Comparison of ENCODE assay signal across 24 mouse cellular contexts in genomic region chr7:70589713-70590112, GRCm38 (mm10).
DNase-seq lines count a peak whose midpoint lies in the region; ATAC-seq and TF ChIP-seq lines count a peak whose summit lies in the region.
"Had no signal": no experiment of that assay in that cellular context is flagged by ENCODE, and none has a peak within 500 bp of the region (broad histone marks: within the 10 kb centered on the region; RNA-seq: fewer than 3 reads in every experiment).

No protein-coding gene starts in this region.

- H3K4me2 ChIP-seq in forebrain, postnatal 0 days (ENCODE audit: low read depth) = no peak overlapping the region
- no peak overlapping the region for H3K4me2 ChIP-seq in kidney, embryonic 16.5 days (replicated peaks; ENCODE audit: low read depth, low read length)
- no peak overlapping the region for H3K4me2 ChIP-seq in lung, embryonic 16.5 days (ENCODE audit: low read depth, low read length)
- H3K4me2 ChIP-seq in midbrain, embryonic 14.5 days (ENCODE audit: low read length) = no peak overlapping the region
- no peak overlapping the region for H3K4me2 ChIP-seq in midbrain, embryonic 13.5 days (replicated peaks)
- H3K4me2 ChIP-seq: embryonic facial prominence, embryonic 13.5 days; forebrain, embryonic 13.5 days; hindbrain, embryonic 12.5 days had no signal

- H3K27ac ChIP-seq in forebrain, embryonic 10.5 days = peak overlapping the region; percentile 54; the same call in 1 of the 2 replicates
- H3K27ac ChIP-seq in forebrain, postnatal 0 days (ENCODE audit: low read depth, low read length) = no peak overlapping the region
- H3K27ac ChIP-seq in kidney, embryonic 16.5 days (ENCODE audit: low read length) = peak overlapping the region; percentile 39
- peak overlapping the region; percentile 48; the same call in 1 of the 2 replicates for H3K27ac ChIP-seq in lung, embryonic 16.5 days (ENCODE audit: low read length)
- no peak overlapping the region for H3K27ac ChIP-seq in midbrain, embryonic 14.5 days (replicated peaks; ENCODE audit: low read depth, low read length)
- H3K27ac ChIP-seq in midbrain, embryonic 13.5 days = no peak overlapping the region
- H3K27ac ChIP-seq: embryonic facial prominence, embryonic 13.5 days; forebrain, embryonic 13.5 days; heart, embryonic 10.5 days; hindbrain, embryonic 12.5 days had no signal

- no peak overlapping the region for H3K4me3 ChIP-seq in forebrain, embryonic 10.5 days
- no peak overlapping the region for H3K4me3 ChIP-seq in forebrain, postnatal 0 days (ENCODE audit: low read depth, low read length)
- H3K4me3 ChIP-seq in kidney, embryonic 16.5 days (ENCODE audit: low read length) = no peak overlapping the region
- H3K4me3 ChIP-seq in lung, embryonic 16.5 days (ENCODE audit: low read length) = no peak overlapping the region
- no peak overlapping the region for H3K4me3 ChIP-seq in midbrain, embryonic 14.5 days (replicated peaks; ENCODE audit: low read depth, low read length)
- H3K4me3 ChIP-seq in midbrain, embryonic 13.5 days (replicated peaks) = no peak overlapping the region
- H3K4me3 ChIP-seq: embryonic facial prominence, embryonic 13.5 days; forebrain, embryonic 13.5 days; heart, embryonic 10.5 days; hindbrain, embryonic 12.5 days had no signal

- peaks cover 42% of the 10 kb centered on the region for H3K4me1 ChIP-seq in forebrain, embryonic 10.5 days
- no peaks in the 10 kb centered on the region for H3K4me1 ChIP-seq in forebrain, postnatal 0 days (ENCODE audit: insufficient read depth)
- peaks cover 11% of the 10 kb centered on the region; the same call in 1 of the 2 replicates for H3K4me1 ChIP-seq in kidney, embryonic 16.5 days (ENCODE audit: insufficient read depth, low read length)
- H3K4me1 ChIP-seq in lung, embryonic 16.5 days (replicated peaks; ENCODE audit: control insufficient read depth, insufficient read depth, low read length) = peaks cover 16% of the 10 kb centered on the region
- peaks cover 7% of the 10 kb centered on the region; the same call in 1 of the 2 replicates for H3K4me1 ChIP-seq in midbrain, embryonic 14.5 days (ENCODE audit: control insufficient read depth, insufficient read depth, low read length)
- peaks cover 27% of the 10 kb centered on the region for H3K4me1 ChIP-seq in midbrain, embryonic 13.5 days (replicated peaks)

- no peak for DNase-seq in forebrain, embryonic 10.5 days (ENCODE audit: extremely low spot score, low spot score)
- DNase-seq in forebrain, postnatal 0 days = no peak
- DNase-seq in kidney, adult 11 months = no peak
- no peak for DNase-seq in lung, postnatal 14 days
- peak; percentile 7 for DNase-seq in midbrain, embryonic 14.5 days
- DNase-seq: adrenal gland, postnatal 25 days; B cell, adult 2 months; cerebellum, adult 18-20 months; cerebellum, adult 9-11 months; cerebellum, postnatal 36 days; gastrocnemius, postnatal 36 days; heart, adult 18-20 months; heart, postnatal 10 days; heart, postnatal 4 days had no signal

- no peak overlapping the region for H3K9ac ChIP-seq in forebrain, postnatal 0 days
- H3K9ac ChIP-seq in kidney, embryonic 16.5 days (replicated peaks; ENCODE audit: low read length) = no peak overlapping the region
- H3K9ac ChIP-seq in lung, embryonic 16.5 days (ENCODE audit: low read length) = no peak overlapping the region
- H3K9ac ChIP-seq in midbrain, embryonic 14.5 days (replicated peaks; ENCODE audit: low read length) = no peak overlapping the region
- no peak overlapping the region for H3K9ac ChIP-seq in midbrain, embryonic 13.5 days (replicated peaks)
- H3K9ac ChIP-seq: embryonic facial prominence, embryonic 13.5 days; forebrain, embryonic 13.5 days; hindbrain, embryonic 12.5 days had no signal

- 34% methylated on average over 5 of the region's 5 CpGs for WGBS in forebrain, embryonic 10.5 days
- WGBS in forebrain, postnatal 0 days = 30% methylated on average over 5 of the region's 5 CpGs
- 48% methylated on average over 5 of the region's 5 CpGs for WGBS in kidney, embryonic 16.5 days
- 46% methylated on average over 5 of the region's 5 CpGs for WGBS in lung, embryonic 16.5 days
- WGBS in midbrain, embryonic 14.5 days = 30% methylated on average over 5 of the region's 5 CpGs
- 22% methylated on average over 5 of the region's 5 CpGs for WGBS in midbrain, embryonic 13.5 days

- no peak for ATAC-seq in forebrain, postnatal 0 days
- ATAC-seq in kidney, embryonic 16.5 days (ENCODE audit: low FRiP score, low TSS enrichment) = no peak
- ATAC-seq in lung, embryonic 16.5 days (ENCODE audit: low read depth) = no peak
- ATAC-seq in midbrain, embryonic 14.5 days (ENCODE audit: low FRiP score, low TSS enrichment) = no peak
- no peak for ATAC-seq in midbrain, embryonic 13.5 days
- ATAC-seq: activated CD4-positive, CD25-positive, alpha-beta regulatory T cell, adult 4 months; CD4-positive, CD25-positive, alpha-beta regulatory T cell, adult 4 months; forebrain, embryonic 13.5 days had no signal

- H3K36me3 ChIP-seq in forebrain, embryonic 10.5 days (replicated peaks) = no peaks in the 10 kb centered on the region
- H3K36me3 ChIP-seq in forebrain, postnatal 0 days (ENCODE audit: insufficient read depth) = no peaks in the 10 kb centered on the region
- H3K36me3 ChIP-seq in kidney, embryonic 16.5 days (ENCODE audit: insufficient read depth, low read length) = no peaks in the 10 kb centered on the region
- no peaks in the 10 kb centered on the region for H3K36me3 ChIP-seq in lung, embryonic 16.5 days (ENCODE audit: control insufficient read depth, insufficient read depth, low read length)
- H3K36me3 ChIP-seq in midbrain, embryonic 14.5 days (ENCODE audit: control insufficient read depth, insufficient read depth, low read length) = no peaks in the 10 kb centered on the region
- H3K36me3 ChIP-seq in midbrain, embryonic 13.5 days = no peaks in the 10 kb centered on the region
- H3K36me3 ChIP-seq: embryonic facial prominence, embryonic 13.5 days; G1E; heart, embryonic 10.5 days; hindbrain, embryonic 12.5 days had no signal

- H3K27me3 ChIP-seq in forebrain, embryonic 10.5 days (ENCODE audit: poor library complexity, severe bottlenecking) = peaks cover 94% of the 10 kb centered on the region
- H3K27me3 ChIP-seq in forebrain, postnatal 0 days (ENCODE audit: insufficient read depth, low read length) = peaks cover 25% of the 10 kb centered on the region; the same call in 1 of the 2 replicates
- H3K27me3 ChIP-seq in kidney, embryonic 16.5 days (ENCODE audit: insufficient read depth, low read length) = no peaks in the 10 kb centered on the region
- no peaks in the 10 kb centered on the region for H3K27me3 ChIP-seq in lung, embryonic 16.5 days (ENCODE audit: control insufficient read depth, insufficient read depth, low read depth, low read length)
- H3K27me3 ChIP-seq in midbrain, embryonic 14.5 days (ENCODE audit: control insufficient read depth, insufficient read depth, low read length) = peaks cover 32% of the 10 kb centered on the region
- H3K27me3 ChIP-seq in midbrain, embryonic 13.5 days = peaks cover 61% of the 10 kb centered on the region
- H3K27me3 ChIP-seq: hindbrain, embryonic 12.5 days had no signal

- TF ChIP-seq CTCF in forebrain, postnatal 0 days (IDR thresholded peaks at IDR 0.05; ENCODE audit: low read depth) = no peak

- peaks cover 3% of the 10 kb centered on the region; the same call in 1 of the 2 replicates for H3K9me3 ChIP-seq in forebrain, embryonic 10.5 days
- H3K9me3 ChIP-seq in forebrain, postnatal 0 days (ENCODE audit: low read length) = no peaks in the 10 kb centered on the region
- peaks cover 5% of the 10 kb centered on the region; the same call in 1 of the 2 replicates for H3K9me3 ChIP-seq in kidney, embryonic 16.5 days (ENCODE audit: low read length)
- H3K9me3 ChIP-seq in lung, embryonic 16.5 days (ENCODE audit: control insufficient read depth, low read length) = no peaks in the 10 kb centered on the region
- H3K9me3 ChIP-seq in midbrain, embryonic 14.5 days (ENCODE audit: control insufficient read depth, low read length) = no peaks in the 10 kb centered on the region; the same call in 1 of the 2 replicates
- H3K9me3 ChIP-seq in midbrain, embryonic 13.5 days = no peaks in the 10 kb centered on the region
- H3K9me3 ChIP-seq: embryonic facial prominence, embryonic 13.5 days; forebrain, embryonic 13.5 days; heart, embryonic 10.5 days; hindbrain, embryonic 12.5 days had no signal

Comparison
In these comparisons a context has a peak if more than half of its experiments do, and no peak if none do; other contexts are left out.
1. H3K27ac ChIP-seq: peak in forebrain, embryonic 10.5 days (single experiment), kidney, embryonic 16.5 days (single experiment) and lung, embryonic 16.5 days (single experiment); none in forebrain, postnatal 0 days (single experiment), midbrain, embryonic 14.5 days (single experiment) and midbrain, embryonic 13.5 days (single experiment).